Mouse (Mus musculus): ENCODE measurements at regions not wholly inside any gene's neighbourhood (a gene's known extent, or its start where the extent isn't known, plus 50 kb on each side); places are given as distances from the start of the nearest gene placed in this dataset.

DNA sequence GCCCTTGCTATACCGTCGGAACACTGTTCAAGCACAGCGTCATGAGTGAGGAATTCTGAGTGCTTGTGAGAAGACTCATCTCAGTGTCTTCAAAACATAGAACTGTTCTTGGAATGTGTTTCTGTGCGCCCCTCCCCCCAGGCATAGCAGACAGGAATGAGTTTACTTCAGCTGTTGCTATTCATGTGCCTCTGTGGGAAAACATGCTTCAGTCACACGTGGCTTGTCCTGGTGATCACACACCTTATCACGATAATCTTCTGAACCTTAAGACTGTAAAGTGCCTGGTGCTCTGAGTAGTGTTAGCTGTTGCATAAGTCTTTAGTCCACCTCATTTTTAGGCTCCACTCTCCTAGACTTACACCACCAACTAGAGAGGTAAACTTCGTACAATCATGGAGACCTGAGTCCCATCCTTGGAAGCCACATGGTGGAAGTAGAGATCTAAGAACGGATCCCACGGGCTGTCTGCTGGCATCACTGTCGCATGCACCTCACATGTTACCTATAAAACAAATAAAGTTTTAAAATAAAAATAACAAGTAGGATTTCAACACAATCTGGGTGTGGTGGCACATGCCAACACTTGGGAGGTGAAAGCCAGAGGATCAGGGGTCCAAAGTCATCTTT, 1143.8 kb downstream of the 4930447A16Rik start:
- DNase-seq (ENCODE audit: low spot score in 2 of 2), result no peak

DNA sequence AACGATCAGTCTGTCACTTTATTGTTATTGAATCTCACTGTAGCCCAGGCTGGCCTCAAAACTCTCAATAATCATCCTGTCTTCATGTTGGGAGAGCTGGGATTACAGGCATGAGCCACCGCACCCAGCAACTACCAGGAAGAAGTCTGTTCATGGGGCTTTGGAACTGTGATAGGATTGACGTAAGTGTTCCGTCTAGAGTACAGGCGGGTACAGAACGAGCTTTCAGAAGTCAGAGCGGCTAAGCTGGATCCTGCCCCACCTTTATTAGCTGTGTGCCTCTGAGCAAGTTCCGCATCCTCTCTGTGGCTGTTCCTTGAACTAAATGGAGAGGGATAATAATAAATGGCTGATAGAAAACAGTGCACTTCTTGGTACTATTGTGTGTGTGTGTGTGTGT, 1144.8 kb downstream of the 4930447A16Rik start:
- no peak for DNase-seq (ENCODE audit: low spot score in 2 of 2)

- DNase-seq (ENCODE audit: low spot score in 2 of 2), result no peak
Measured at GRCm38 (mm10) chr15:38570735-38571134, 1145.4 kb downstream of the 4930447A16Rik start.

- DNase-seq (ENCODE audit: low spot score in 2 of 2), result no peak
Measured at GRCm38 (mm10) chr15:38572652-38573051, 1147.3 kb downstream of the 4930447A16Rik start.

DNA sequence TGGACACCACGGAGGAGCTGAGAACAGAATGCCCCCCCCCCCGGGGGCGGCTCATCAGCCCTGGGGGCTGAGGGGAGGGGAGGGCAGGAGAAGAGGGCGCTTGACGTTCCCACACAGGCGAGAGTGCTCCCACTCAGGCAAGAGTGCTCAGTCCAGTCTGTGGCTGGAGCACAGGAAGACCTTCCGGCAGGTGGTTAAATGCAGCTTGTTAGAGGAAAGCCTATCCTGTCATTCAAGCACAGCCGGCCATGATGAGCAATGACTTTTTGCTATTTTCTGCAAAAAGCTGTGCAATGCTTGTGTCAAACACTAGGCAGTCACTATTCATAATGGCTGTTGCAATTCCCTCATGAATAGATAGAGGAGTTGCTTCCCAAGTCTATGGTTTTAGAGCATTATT, 1149.1 kb downstream of the 4930447A16Rik start:
- DNase-seq (ENCODE audit: low spot score in 2 of 2), result no peak

DNA sequence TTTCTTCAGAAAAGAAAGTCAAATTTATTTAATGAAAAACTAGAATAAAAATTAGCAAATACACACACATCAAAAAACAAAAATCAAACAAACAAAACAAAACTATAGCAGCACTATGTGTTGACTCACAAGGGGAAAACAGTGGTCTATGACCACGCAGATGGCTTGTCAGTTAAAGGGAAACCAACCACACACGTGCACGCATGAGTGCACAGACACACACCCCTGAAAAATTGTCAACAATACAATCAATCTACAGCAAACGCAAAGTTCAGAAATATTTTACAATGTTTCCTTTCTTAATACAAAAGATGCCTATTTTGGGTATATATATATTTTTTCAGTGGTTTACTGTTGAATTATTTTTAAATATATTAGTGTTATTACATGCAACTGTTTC, 1149.9 kb downstream of the 4930447A16Rik start:
- DNase-seq (ENCODE audit: low spot score in 2 of 2), result no peak

- DNase-seq (ENCODE audit: low spot score in 2 of 2), result no peak
Measured at GRCm38 (mm10) chr15:38577691-38578090, 1152.3 kb downstream of the 4930447A16Rik start.

- no peak for DNase-seq (ENCODE audit: low spot score in 2 of 2)
Measured at GRCm38 (mm10) chr15:38579481-38579880, 1154.1 kb downstream of the 4930447A16Rik start.

GRCm38 (mm10) chr15:38583500-38583899, 1158.1 kb downstream of the 4930447A16Rik start:
- no peak for DNase-seq (ENCODE audit: low spot score in 2 of 2)

DNA sequence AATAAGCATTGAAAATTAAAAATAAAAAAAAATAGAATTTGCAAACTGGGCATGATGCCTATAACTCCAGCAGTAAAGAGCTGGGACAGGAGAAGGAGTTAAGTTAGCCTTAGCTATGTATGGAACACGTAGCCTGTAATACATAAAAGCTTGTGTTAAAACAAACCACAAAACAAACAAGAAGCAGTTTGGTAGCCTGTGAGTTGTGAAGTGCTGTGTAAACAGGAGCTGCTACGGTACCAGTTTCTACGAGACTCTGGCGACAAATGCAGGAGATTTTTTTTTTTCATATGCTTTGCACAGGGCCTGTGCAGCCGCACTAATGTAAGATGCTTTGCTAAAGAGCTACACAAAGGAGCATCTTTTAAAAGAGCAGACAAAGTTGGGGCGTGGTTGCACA, 1159.1 kb downstream of the 4930447A16Rik start:
- DNase-seq (ENCODE audit: low spot score in 2 of 2), result no peak

DNA sequence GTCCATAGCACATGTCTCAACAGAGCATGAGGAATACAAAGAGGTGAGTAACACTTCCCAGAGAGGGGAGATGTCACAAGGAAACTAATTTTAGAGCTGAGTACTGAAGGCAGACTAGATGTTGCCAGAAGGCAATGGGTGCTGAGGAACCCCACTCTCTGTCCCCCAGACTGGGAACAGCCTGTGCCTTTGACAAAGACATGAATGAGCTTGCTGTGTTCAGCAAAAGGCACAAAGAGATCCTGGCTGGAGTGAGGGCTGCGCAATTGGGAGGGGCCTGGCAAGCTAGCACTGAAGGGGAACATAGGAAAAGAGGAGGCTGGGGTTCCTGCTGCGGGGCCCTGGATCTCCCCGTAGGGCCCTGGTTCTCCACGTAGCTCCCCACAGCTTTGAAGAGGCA, 1160.3 kb downstream of the 4930447A16Rik start:
- DNase-seq (ENCODE audit: low spot score in 2 of 2), result no peak

GRCm38 (mm10) chr15:38586594-38586993, 1161.2 kb downstream of the 4930447A16Rik start:
- no peak for DNase-seq (ENCODE audit: low spot score in 2 of 2)

GRCm38 (mm10) chr15:38588268-38588667, 1162.9 kb downstream of the 4930447A16Rik start:
- DNase-seq (ENCODE audit: low spot score in 2 of 2), result no peak

DNA sequence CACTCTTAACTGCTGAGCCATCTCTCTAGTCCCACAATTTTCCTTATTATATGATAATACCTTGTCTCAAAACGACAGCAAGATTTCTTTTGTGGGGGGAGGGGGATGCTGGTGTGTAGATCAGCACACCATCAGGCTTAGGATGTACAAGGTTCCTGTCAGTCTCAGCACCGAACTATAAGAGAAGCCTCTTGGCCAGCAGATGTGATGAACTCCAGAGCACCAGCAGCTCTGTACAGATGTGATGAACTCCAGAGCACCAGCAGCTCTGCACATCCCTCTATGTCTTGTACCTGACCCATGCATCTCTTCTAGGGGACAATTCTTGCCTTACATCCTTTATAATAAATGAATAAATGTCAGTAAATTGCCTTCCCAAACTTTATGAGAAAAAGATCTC, 1163.7 kb downstream of the 4930447A16Rik start:
- no peak for DNase-seq (ENCODE audit: low spot score in 2 of 2)

DNA sequence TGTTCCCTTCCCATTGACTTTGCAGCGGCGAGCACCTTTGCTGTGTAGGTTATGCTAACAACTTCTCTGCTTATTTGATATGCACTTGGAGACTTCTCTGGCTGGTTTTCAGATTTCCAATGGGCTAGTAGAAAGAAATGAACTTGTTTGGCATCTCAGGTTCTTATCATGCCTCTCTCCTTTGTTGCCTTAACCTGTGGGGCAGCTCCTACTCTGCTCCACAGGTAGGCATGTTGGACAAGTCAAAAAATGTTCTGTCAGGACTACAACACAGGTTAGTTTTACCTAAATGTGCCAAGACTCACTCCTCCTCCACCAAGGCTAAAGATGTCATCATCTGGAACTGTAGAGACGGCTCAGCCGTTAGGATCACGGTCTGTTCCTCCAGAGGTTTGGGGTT, 1164.3 kb downstream of the 4930447A16Rik start:
- DNase-seq (ENCODE audit: low spot score in 2 of 2), result no peak

- DNase-seq (ENCODE audit: low spot score in 2 of 2), result peak; percentile 21 to 37
Measured at GRCm38 (mm10) chr15:38594095-38594494, 1168.7 kb downstream of the 4930447A16Rik start.

DNA sequence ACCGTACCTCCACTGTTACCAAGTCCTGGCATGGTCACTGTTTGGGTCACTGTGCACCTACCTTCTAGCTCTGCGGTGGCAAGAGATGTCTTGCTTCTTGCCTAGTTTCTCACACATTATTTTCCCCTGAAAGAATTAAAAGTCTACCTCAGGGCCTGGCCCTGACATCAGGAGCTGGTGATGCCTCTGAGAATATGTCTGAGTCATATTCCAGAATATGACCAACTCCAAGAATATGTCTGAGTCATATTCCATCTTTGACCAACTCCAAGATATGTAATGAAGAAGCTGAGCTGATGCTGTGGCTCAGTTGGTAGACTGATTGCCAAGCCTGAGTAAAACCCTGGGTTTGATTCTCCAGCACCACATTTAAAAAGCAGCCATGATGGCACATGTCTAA, 1169.4 kb downstream of the 4930447A16Rik start:
- no peak for DNase-seq (ENCODE audit: low spot score in 2 of 2)

- no peak for DNase-seq (ENCODE audit: low spot score in 2 of 2)
Measured at GRCm38 (mm10) chr15:38595820-38596219, 1170.5 kb downstream of the 4930447A16Rik start.

GRCm38 (mm10) chr15:38597458-38597857, 1172.1 kb downstream of the 4930447A16Rik start:
- DNase-seq (ENCODE audit: low spot score in 2 of 2), result no peak

- DNase-seq (ENCODE audit: low spot score in 2 of 2), result no peak
Measured at GRCm38 (mm10) chr15:38601436-38601835, 1176.1 kb downstream of the 4930447A16Rik start.

DNA sequence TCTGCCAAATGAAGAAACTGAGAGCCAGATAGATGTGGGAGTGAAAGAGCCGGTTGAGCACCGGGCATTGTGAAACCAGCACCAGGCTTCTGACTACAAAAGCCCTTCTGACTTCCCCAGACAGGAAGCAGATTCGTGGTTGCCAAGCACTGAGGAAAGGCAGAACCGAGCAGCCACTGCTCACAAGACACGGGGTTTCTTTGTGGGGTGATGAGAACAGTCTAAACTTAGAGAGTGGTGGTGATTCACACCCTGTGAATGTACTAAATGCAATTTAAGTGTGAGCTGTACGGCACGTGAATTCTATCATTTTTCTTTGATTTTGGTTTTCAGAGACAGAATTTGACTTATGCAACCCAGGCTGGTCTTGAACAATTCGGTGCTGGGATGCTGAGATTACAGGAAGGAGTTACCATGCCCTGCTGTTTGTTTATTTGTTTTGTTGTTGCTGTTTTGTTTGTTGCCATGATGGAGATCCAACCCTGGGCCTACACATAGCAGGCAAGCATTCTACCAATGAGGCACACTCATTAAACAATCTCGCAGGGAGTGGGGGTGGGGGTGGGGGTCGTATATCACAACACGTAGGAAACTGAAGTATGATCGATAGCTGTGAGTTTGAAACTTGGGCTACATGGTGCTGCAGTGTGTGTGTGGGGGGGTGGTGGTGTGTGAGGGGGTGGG, 1177.0 kb downstream of the 4930447A16Rik start:
- DNase-seq (ENCODE audit: low spot score in 2 of 2), result no peak

GRCm38 (mm10) chr15:38603918-38604317, 1178.6 kb downstream of the 4930447A16Rik start:
- no peak for DNase-seq (ENCODE audit: low spot score in 2 of 2)

DNA sequence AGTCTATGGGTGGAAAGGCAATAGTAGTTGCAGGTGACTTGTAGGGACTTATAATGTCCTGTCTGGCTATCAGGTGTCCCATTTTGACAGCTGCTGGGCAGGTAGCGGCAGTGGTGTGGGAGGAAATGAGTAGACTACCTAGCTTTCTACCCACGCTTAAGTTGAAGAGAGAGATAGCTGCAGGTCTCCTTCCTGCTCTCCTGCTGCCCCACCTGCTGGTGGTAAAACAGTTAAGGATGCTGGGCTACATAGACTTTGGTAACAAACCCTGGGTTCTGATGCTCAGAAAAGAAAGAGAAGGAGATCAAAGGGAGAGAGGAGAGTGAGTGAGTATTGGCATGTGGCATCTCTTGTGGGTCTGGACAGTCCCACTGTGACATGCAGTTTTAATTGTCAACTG, 1182.0 kb downstream of the 4930447A16Rik start:
- DNase-seq (ENCODE audit: low spot score in 2 of 2), result no peak
